Mouse (Mus musculus) forebrain, embryonic 13.5 days (tissue): ENCODE measurements at regions not wholly inside any gene's neighbourhood (a gene's known extent, or its start where the extent isn't known, plus 50 kb on each side); places are given as distances from the start of the nearest gene placed in this dataset.
A peak's percentile ranks its signal among the peaks of the same experiment; 100 is the strongest.

Source experiments
- ATAC-seq: fragments of 200-750 bp; cut with Nextera tagmentation; 2 replicates; pipeline ENCODE4 v1.8.0; 2017
- H3K27ac ChIP-seq: fragments of 300-500 bp; sonication (generic); 2 replicates; pipeline ENCODE4 v1.5.1; 2015; ENCODE audit warnings: inconsistent platforms, mild to moderate bottlenecking, moderate library complexity
- H3K27me3 ChIP-seq: fragments of 300-500 bp; sonication (generic); 2 replicates; pipeline ENCODE4 v1.6.1; 2015; ENCODE audit warnings: mild to moderate bottlenecking, inconsistent platforms
- H3K36me3 ChIP-seq: fragments of 300-500 bp; sonication (generic); 2 replicates; pipeline ENCODE4 v1.6.1; 2015; ENCODE audit warnings: mild to moderate bottlenecking, inconsistent platforms; ENCODE audit not compliant: poor library complexity, severe bottlenecking
- H3K4me1 ChIP-seq: fragments of 300-500 bp; sonication (generic); 2 replicates; pipeline ENCODE4 v1.6.1; 2015; ENCODE audit warnings: inconsistent platforms
- H3K4me2 ChIP-seq: fragments of 300-500 bp; sonication (generic); 2 replicates; pipeline ENCODE4 v1.6.1; 2015; ENCODE audit warnings: inconsistent platforms, mild to moderate bottlenecking, moderate library complexity
- H3K4me3 ChIP-seq: fragments of 300-500 bp; sonication (generic); 2 replicates; pipeline ENCODE4 v1.5.1; 2015; ENCODE audit warnings: mild to moderate bottlenecking, inconsistent platforms
- H3K9ac ChIP-seq: fragments of 300-500 bp; sonication (generic); 2 replicates; pipeline ENCODE4 v1.6.1; 2015; ENCODE audit warnings: mild to moderate bottlenecking, inconsistent platforms
- H3K9me3 ChIP-seq: fragments of 300-500 bp; sonication (generic); replicated peaks from 2 replicates; pipeline ENCODE4 v1.6.1; 2016; ENCODE audit warnings: inconsistent platforms
- WGBS: fragments of 180-500 bp; shearing (Covaris S2); methylation state at CpG from one replicate; pipeline ENCODE4 v1.1.7; 2015; 5-methylcytosine and 5-hydroxymethylcytosine counted together

DNA sequence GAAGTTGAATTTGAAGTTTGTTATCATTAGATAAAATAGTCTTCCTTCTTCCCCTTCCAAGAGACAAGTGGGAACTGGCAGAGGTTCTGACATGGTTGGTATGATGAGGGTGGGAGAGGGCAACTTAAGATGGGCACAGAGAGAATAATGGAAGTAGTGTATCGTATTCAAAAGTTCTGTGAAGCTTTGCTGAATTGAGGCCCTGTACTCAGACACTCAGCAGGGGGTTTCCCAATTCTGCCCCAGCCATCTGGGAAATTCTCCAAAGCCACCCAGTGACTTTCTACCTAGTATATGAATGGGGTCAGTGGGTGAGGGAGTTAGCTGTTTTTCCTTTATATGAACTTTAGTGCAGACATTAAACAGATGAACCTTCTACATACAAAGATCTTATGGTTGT is 1058.7 kb downstream of the Gsdmc2 start:
- WGBS = 47% methylated on average over 1 of the region's 1 CpGs
- Histone ChIP-seq H3K4me3 (no peak overlapping the region), H3K9me3 (no peaks in the 10 kb centered on the region), H3K4me1 (no peaks in the 10 kb centered on the region), H3K27ac (no peak overlapping the region), H3K27me3 (no peaks in the 10 kb centered on the region), H3K9ac (no peak overlapping the region), H3K4me2 (no peak overlapping the region), H3K36me3 (no peaks in the 10 kb centered on the region)
- no peak for ATAC-seq

- peak; percentile 70 for ATAC-seq
- H3K36me3 ChIP-seq = no peaks in the 10 kb centered on the region
- WGBS = 47% methylated on average over 1 of the region's 1 CpGs
Observed at GRCm38 (mm10) chr15:62784456-62785139, 1060.4 kb downstream of the Gsdmc2 start.

GRCm38 (mm10) chr15:62778899-62779298 is 1066.1 kb downstream of the Gsdmc2 start:
- Histone ChIP-seq H3K27me3 (no peaks in the 10 kb centered on the region), H3K27ac (no peak overlapping the region), H3K4me2 (no peak overlapping the region), H3K4me3 (no peak overlapping the region), H3K9me3 (no peaks in the 10 kb centered on the region), H3K4me1 (no peaks in the 10 kb centered on the region), H3K36me3 (no peaks in the 10 kb centered on the region), H3K9ac (no peak overlapping the region)
- ATAC-seq = no peak
- 81% methylated on average over 5 of the region's 5 CpGs for WGBS

More at GRCm38 (mm10) chr15:62784456-62785139, 1060.4 kb downstream of the Gsdmc2 start:
- no peak overlapping the region for H3K9ac ChIP-seq
- H3K4me3 ChIP-seq = no peak overlapping the region
- H3K9me3 ChIP-seq = no peaks in the 10 kb centered on the region
- H3K27ac ChIP-seq = no peak overlapping the region
- no peaks in the 10 kb centered on the region for H3K4me1 ChIP-seq
- no peak overlapping the region for H3K4me2 ChIP-seq
- H3K27me3 ChIP-seq = no peaks in the 10 kb centered on the region

GRCm38 (mm10) chr15:62752686-62753085 is 1092.3 kb downstream of the Gsdmc2 start:
- no peaks in the 10 kb centered on the region for H3K36me3 ChIP-seq
- 93% methylated on average over 2 of the region's 2 CpGs for WGBS
- no peak overlapping the region for H3K4me2 ChIP-seq
- H3K4me1 ChIP-seq = no peaks in the 10 kb centered on the region
- ATAC-seq = no peak
- no peak overlapping the region for H3K9ac ChIP-seq
- no peaks in the 10 kb centered on the region for H3K9me3 ChIP-seq
- no peaks in the 10 kb centered on the region for H3K27me3 ChIP-seq
- H3K27ac ChIP-seq = no peak overlapping the region
- H3K4me3 ChIP-seq = no peak overlapping the region

DNA sequence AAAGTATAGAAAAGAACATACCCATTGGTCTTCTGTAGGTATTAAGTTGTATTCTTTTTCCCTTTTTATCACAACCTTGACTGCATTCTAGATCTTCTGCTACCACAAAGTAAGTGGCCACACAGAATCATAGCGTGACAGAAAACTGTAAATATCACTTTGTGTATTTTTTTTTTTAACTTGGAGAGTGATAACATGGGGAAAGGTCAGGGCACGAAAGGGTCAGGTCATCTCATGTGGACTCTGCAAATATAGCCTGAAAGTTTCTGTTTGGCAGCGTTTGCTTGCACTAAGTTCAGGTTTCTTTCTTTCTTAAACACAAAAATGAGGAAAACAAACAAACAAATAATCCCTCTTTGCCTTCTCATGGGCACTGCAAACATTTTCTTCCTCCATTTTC is 1101.1 kb downstream of the Gsdmc2 start:
- Histone ChIP-seq H3K27ac (no peak overlapping the region), H3K9me3 (no peaks in the 10 kb centered on the region), H3K36me3 (no peaks in the 10 kb centered on the region), H3K4me1 (peaks cover 7% of the 10 kb centered on the region), H3K9ac (no peak overlapping the region), H3K27me3 (no peaks in the 10 kb centered on the region), H3K4me2 (no peak overlapping the region), H3K4me3 (no peak overlapping the region)
- WGBS = 88% methylated on average over 3 of the region's 3 CpGs
- no peak for ATAC-seq

- Histone ChIP-seq H3K4me1 (peaks cover 7% of the 10 kb centered on the region), H3K9me3 (no peaks in the 10 kb centered on the region), H3K27ac (no peak overlapping the region), H3K4me2 (no peak overlapping the region), H3K9ac (no peak overlapping the region), H3K36me3 (no peaks in the 10 kb centered on the region), H3K4me3 (no peak overlapping the region), H3K27me3 (no peaks in the 10 kb centered on the region)
- 21% methylated on average over 2 of the region's 2 CpGs for WGBS
- peak; percentile 55 for ATAC-seq
Observed at GRCm38 (mm10) chr15:62740746-62741145, 1104.2 kb downstream of the Gsdmc2 start.

- Histone ChIP-seq H3K36me3 (no peaks in the 10 kb centered on the region), H3K27ac (no peak overlapping the region), H3K27me3 (no peaks in the 10 kb centered on the region), H3K9ac (no peak overlapping the region), H3K4me3 (no peak overlapping the region), H3K9me3 (no peaks in the 10 kb centered on the region), H3K4me1 (no peaks in the 10 kb centered on the region), H3K4me2 (no peak overlapping the region)
- ATAC-seq = no peak
- 87% methylated on average over 1 of the region's 1 CpGs for WGBS
Observed at GRCm38 (mm10) chr15:62735334-62735733, 1109.6 kb downstream of the Gsdmc2 start.

DNA sequence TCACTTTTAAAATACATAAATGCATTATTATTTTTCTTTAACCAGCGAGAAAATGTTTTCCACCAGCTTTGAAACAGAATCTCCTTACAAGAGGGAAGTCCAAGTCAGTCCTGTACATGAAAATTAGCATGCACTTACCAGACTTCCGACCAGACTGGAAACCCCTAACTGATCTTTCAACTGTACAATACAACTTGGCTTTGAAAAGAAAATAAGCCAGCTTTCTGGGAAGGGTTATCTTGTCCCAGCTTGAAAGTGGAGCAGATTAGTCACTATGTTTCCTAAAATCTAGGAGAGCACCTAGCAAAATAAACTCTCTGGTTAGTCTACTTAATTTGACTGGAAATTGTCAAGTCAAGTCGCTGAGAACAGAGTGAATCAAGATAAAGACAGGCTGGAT is 1110.1 kb downstream of the Gsdmc2 start:
- Histone ChIP-seq H3K9me3 (no peaks in the 10 kb centered on the region), H3K27ac (no peak overlapping the region), H3K4me3 (no peak overlapping the region), H3K4me2 (no peak overlapping the region), H3K9ac (no peak overlapping the region), H3K4me1 (no peaks in the 10 kb centered on the region), H3K27me3 (no peaks in the 10 kb centered on the region), H3K36me3 (no peaks in the 10 kb centered on the region)
- WGBS = 80% methylated on average over 3 of the region's 3 CpGs
- ATAC-seq = no peak

GRCm38 (mm10) chr15:62730524-62730923 is 1114.5 kb downstream of the Gsdmc2 start:
- Histone ChIP-seq H3K27ac (no peak overlapping the region), H3K27me3 (no peaks in the 10 kb centered on the region), H3K4me2 (no peak overlapping the region), H3K4me1 (no peaks in the 10 kb centered on the region), H3K9me3 (no peaks in the 10 kb centered on the region), H3K4me3 (no peak overlapping the region), H3K9ac (no peak overlapping the region), H3K36me3 (no peaks in the 10 kb centered on the region)
- 86% methylated on average over 3 of the region's 3 CpGs for WGBS
- ATAC-seq = no peak

GRCm38 (mm10) chr15:62714265-62714664 is 1130.7 kb downstream of the Gsdmc2 start:
- peaks cover 7% of the 10 kb centered on the region for H3K4me1 ChIP-seq
- no peaks in the 10 kb centered on the region for H3K36me3 ChIP-seq
- H3K9ac ChIP-seq = no peak overlapping the region
- no peak overlapping the region for H3K27ac ChIP-seq
- H3K27me3 ChIP-seq = no peaks in the 10 kb centered on the region
- no peak for ATAC-seq
- 51% methylated on average over 3 of the region's 3 CpGs for WGBS
- no peak overlapping the region for H3K4me3 ChIP-seq
- H3K4me2 ChIP-seq = no peak overlapping the region
- H3K9me3 ChIP-seq = no peaks in the 10 kb centered on the region

DNA sequence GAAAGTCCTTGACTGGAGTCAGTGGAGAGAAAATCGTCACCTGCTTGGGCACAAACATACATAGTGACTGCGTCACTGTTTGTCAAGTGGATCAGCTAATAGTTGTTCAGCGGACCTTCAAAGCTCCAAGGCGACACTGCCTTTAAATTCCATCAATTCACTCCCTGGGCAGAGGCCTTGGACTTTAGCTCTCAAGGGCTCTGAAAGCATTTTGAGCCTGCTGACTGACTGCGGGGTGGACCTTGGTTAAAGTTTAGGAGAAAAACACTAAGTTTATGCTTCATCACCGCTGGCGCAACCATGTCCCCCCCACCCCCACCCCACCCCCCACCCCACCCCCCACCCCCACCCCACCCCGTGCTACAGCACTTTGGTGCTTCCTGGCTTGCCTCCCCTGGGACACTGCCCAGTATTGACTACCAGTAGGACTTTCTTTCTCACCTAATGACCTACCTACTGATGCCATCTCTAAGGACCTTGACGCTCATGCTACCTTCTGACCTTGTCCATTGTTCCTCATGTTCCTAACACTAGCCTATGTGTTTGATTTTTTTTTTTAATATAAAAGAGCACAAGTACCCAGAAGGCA is 1132.3 kb downstream of the Gsdmc2 start:
- Histone ChIP-seq H3K4me3 (no peak overlapping the region), H3K27me3 (no peaks in the 10 kb centered on the region), H3K27ac (no peak overlapping the region), H3K4me1 (peaks cover 15% of the 10 kb centered on the region), H3K36me3 (no peaks in the 10 kb centered on the region), H3K9ac (no peak overlapping the region), H3K4me2 (no peak overlapping the region), H3K9me3 (no peaks in the 10 kb centered on the region)
- 89% methylated on average over 8 of the region's 9 CpGs for WGBS
- ATAC-seq = no peak

GRCm38 (mm10) chr15:62712060-62712542 is 1132.9 kb downstream of the Gsdmc2 start:
- Histone ChIP-seq H3K9ac (no peak overlapping the region), H3K4me2 (no peak overlapping the region), H3K27ac (no peak overlapping the region), H3K4me3 (no peak overlapping the region), H3K27me3 (no peaks in the 10 kb centered on the region), H3K9me3 (no peaks in the 10 kb centered on the region), H3K4me1 (peaks cover 15% of the 10 kb centered on the region), H3K36me3 (no peaks in the 10 kb centered on the region)
- 80% methylated on average over 3 of the region's 3 CpGs for WGBS
- no peak for ATAC-seq

DNA sequence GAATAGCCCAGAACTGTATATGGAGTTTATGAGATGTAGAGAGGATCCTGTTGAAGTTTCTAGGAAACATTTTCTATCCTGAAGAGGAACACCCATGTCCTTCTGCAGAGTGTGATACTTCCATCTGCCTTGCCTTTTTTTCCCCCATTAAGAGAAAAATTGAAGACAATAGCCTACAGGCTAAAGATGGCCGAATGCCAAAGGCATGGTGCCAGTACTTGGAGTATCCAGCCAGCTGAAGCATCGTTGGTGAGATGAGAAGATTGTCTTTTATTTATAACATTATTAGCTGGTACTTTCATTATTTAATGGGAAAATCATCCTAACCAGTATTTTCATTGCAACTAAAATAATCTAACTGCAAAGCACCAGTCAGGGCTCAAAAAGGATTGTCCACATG is 1135.4 kb downstream of the Gsdmc2 start:
- Histone ChIP-seq H3K9ac (no peak overlapping the region), H3K4me1 (peaks cover 15% of the 10 kb centered on the region), H3K4me2 (no peak overlapping the region), H3K4me3 (no peak overlapping the region), H3K36me3 (no peaks in the 10 kb centered on the region), H3K9me3 (no peaks in the 10 kb centered on the region), H3K27ac (no peak overlapping the region), H3K27me3 (no peaks in the 10 kb centered on the region)
- WGBS = 64% methylated on average over 2 of the region's 2 CpGs
- ATAC-seq = no peak
